Mouse (Mus musculus): Measurements from ENCODE around the gene Cacng6.

DNA sequence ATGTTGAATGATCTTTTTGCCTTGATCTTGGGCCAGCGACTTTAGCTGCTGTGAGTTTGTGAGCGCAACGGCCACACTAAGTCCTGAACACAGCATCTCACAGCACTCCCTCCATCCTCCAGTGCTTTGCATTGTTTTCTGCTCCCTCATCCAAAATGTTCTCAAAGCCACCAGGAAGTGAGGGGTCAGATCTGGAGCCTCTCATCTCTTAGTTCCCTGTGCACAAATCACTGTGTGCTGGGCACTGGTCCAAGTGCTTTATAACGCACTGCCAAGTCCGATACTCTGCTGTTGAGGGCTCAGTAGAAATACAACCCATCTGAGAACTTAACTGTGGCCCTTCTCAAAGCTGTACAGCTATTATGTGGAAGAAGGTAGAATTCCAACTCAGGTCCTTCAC is 13.9 kb downstream of the Cacng6 start:
- TF ChIP-seq CTCF (IDR thresholded peaks at IDR 0.05; ENCODE audit: low read depth, low read length): no peak
- no peak for TF ChIP-seq GATA1 (IDR thresholded peaks at IDR 0.05; ENCODE audit: borderline replicate concordance, low read length)
- no peak for TF ChIP-seq POLR2AphosphoS5 (IDR thresholded peaks at IDR 0.05; ENCODE audit: insufficient replicate concordance, low read depth, low read length)
- no peak for TF ChIP-seq TAL1 (conservative IDR thresholded peaks at IDR 0.05; ENCODE audit: low read depth, low read length)

All from G1E (cell line).